8 mouse cellular contexts compared by ENCODE assay signal in the genomic region with DNA sequence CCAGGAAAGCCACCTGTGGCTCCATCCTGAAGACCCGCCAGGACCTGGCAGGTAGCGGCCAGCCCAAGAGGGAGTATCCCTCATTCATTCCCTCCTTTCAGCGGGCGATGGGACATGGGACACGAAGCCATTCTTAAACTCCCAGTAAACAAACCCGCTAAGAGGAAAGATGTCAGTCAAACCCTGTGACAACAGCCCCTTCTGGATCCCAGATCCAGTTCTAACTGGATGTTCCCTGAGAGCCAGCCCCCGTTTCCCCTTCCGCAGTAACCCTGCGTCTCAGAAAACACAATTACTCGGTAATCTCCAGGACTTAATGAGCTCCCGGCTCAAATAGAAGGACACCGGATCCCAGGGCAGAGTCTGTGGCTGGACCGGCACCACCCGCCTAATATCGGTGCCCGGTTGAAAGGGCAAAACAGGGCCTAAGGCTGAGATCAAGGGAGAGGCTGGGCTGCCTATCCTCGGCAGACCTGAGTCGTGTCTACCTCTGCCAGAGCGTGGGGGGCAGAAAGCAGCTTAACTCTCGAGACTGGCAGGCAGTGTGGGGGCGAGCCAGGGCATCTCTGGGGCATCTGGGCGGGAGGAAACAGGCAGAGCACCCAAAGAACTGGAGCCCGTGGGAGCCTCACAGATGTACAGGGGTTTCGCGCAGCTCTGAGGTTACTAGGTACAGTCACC. TPM values are rescaled to one million over a fixed set of nuclear protein-coding genes. Genes with fewer than 3 reads are reported as not detected.
DNase-seq lines count a peak whose midpoint lies in the region; ATAC-seq and TF ChIP-seq lines count a peak whose summit lies in the region.

No protein-coding gene starts in this region.

- H3K36me3 ChIP-seq in spleen, adult 2 months (ENCODE audit: control insufficient read depth, insufficient read depth, low read length): no peaks in the 10 kb centered on the region
- no peaks in the 10 kb centered on the region for H3K36me3 ChIP-seq in hindbrain, embryonic 12.5 days
- no peaks in the 10 kb centered on the region for H3K36me3 ChIP-seq in limb, embryonic 14.5 days (ENCODE audit: control insufficient read depth, insufficient read depth, low read length)
- H3K36me3 ChIP-seq in myocyte (ENCODE audit: control insufficient read depth, insufficient read depth): no peaks in the 10 kb centered on the region

- no peaks in the 10 kb centered on the region for H3K27me3 ChIP-seq in spleen, adult 2 months (ENCODE audit: control insufficient read depth, insufficient read depth, low read length)
- peaks cover 8% of the 10 kb centered on the region for H3K27me3 ChIP-seq in hindbrain, embryonic 12.5 days
- H3K27me3 ChIP-seq in limb, embryonic 14.5 days (ENCODE audit: control insufficient read depth, insufficient read depth, low read length): no peaks in the 10 kb centered on the region; the same call in 1 of the 2 replicates
- no peaks in the 10 kb centered on the region for H3K27me3 ChIP-seq in myocyte (ENCODE audit: control insufficient read depth, insufficient read depth, insufficient read length)

- H3K9ac ChIP-seq in hindbrain, embryonic 12.5 days: peak overlapping the region; percentile 66
- H3K9ac ChIP-seq in limb, embryonic 14.5 days (ENCODE audit: low read depth, low read length, severe bottlenecking): peak overlapping the region; percentile 69

- TF ChIP-seq POLR2A in spleen, adult 2 months (IDR thresholded peaks at IDR 0.05; ENCODE audit: low read depth, low read length): no peak
- TF ChIP-seq POLR2A in limb, embryonic 14.5 days (IDR thresholded peaks at IDR 0.05; ENCODE audit: borderline replicate concordance, extremely low read depth, insufficient read depth, insufficient read length): no peak
- TF ChIP-seq POLR2A in myocyte (IDR thresholded peaks at IDR 0.05; ENCODE audit: insufficient read length, low read depth): no peak

- peak overlapping the region; percentile 7 for H3K27ac ChIP-seq in spleen, adult 2 months (ENCODE audit: insufficient read depth, low read length)
- no peak overlapping the region for H3K27ac ChIP-seq in hindbrain, embryonic 12.5 days
- H3K27ac ChIP-seq in limb, embryonic 14.5 days (replicated peaks; ENCODE audit: low read depth, low read length): no peak overlapping the region

- H3K9me3 ChIP-seq in hindbrain, embryonic 12.5 days (replicated peaks): no peaks in the 10 kb centered on the region
- H3K9me3 ChIP-seq in limb, embryonic 14.5 days (ENCODE audit: control insufficient read depth, low read length): no peaks in the 10 kb centered on the region

- peaks cover 5% of the 10 kb centered on the region for H3K79me2 ChIP-seq in myocyte (ENCODE audit: control insufficient read depth, insufficient read depth)

- ATAC-seq in erythroblast, adult 5-6 weeks (replicated peaks; ENCODE audit: low FRiP score, poor library complexity, severe bottlenecking): peak; percentile 48
- ATAC-seq in hindbrain, embryonic 12.5 days (ENCODE audit: low FRiP score): peak; percentile 35
- ATAC-seq in limb, embryonic 14.5 days (ENCODE audit: low FRiP score, low read depth): no peak

- TF ChIP-seq CTCF in spleen, adult 2 months (IDR thresholded peaks at IDR 0.05; ENCODE audit: extremely low read depth, insufficient read depth, insufficient read length, insufficient replicate concordance): no peak

- peak overlapping the region; percentile 35 for H3ac ChIP-seq in myocyte (ENCODE audit: control insufficient read depth, insufficient read length)

- WGBS in spleen, adult 2 months: 2% methylated on average over 25 of the region's 25 CpGs
- WGBS in hindbrain, embryonic 12.5 days: 1% methylated on average over 25 of the region's 25 CpGs
- WGBS in limb, embryonic 14.5 days: 5% methylated on average over 25 of the region's 25 CpGs

- peak overlapping the region; percentile 89 for H3K4me3 ChIP-seq in spleen, adult 2 months (ENCODE audit: extremely low read depth, insufficient read depth, insufficient read length)
- peak overlapping the region; percentile 53 for H3K4me3 ChIP-seq in hindbrain, embryonic 12.5 days
- peak overlapping the region; percentile 78 for H3K4me3 ChIP-seq in limb, embryonic 14.5 days (replicated peaks; ENCODE audit: low read length)
- peak overlapping the region; percentile 71 for H3K4me3 ChIP-seq in myocyte

- peaks cover 7% of the 10 kb centered on the region; the same call in 1 of the 2 replicates for H3K4me1 ChIP-seq in spleen, adult 2 months (ENCODE audit: control insufficient read depth, insufficient read depth, insufficient read length)
- H3K4me1 ChIP-seq in hindbrain, embryonic 12.5 days: peaks cover 27% of the 10 kb centered on the region
- H3K4me1 ChIP-seq in limb, embryonic 14.5 days (ENCODE audit: control insufficient read depth, insufficient read depth, low read length): peaks cover 20% of the 10 kb centered on the region

- DNase-seq in spleen, adult 2 months (ENCODE audit: low read depth in 1 of 2, low spot score in 2 of 2): no peak
- DNase-seq in spleen, postnatal 36 days (ENCODE audit: low spot score in 2 of 2): no peak
- DNase-seq in limb, embryonic 14.5 days (ENCODE audit: low spot score): no peak
- peak; percentile 55 for DNase-seq in yolk sac, embryonic 10.5 days (ENCODE audit: low spot score)
- DNase-seq in gastrocnemius, adult 18-20 months (ENCODE audit: low spot score): no peak

- peak overlapping the region; percentile 86 for H3K4me2 ChIP-seq in hindbrain, embryonic 12.5 days (replicated peaks)
- H3K4me2 ChIP-seq in limb, embryonic 14.5 days (replicated peaks; ENCODE audit: low read depth, low read length, severe bottlenecking): peak overlapping the region; percentile 89
- H3K4me2 ChIP-seq in myocyte (ENCODE audit: low read depth): peak overlapping the region; percentile 77

TF ChIP-seq in myocyte, 11 proteins besides CTCF, POLR2A, EP300 and RAD21:
- TF ChIP-seq TCF3 (IDR thresholded peaks at IDR 0.05; ENCODE audit: insufficient read length, low read depth) (no peak), POLR2AphosphoS2 (IDR thresholded peaks at IDR 0.05; ENCODE audit: insufficient read length, low read depth) (no peak), MYOG (IDR thresholded peaks at IDR 0.05; ENCODE audit: control insufficient read depth in 1 of 3, insufficient read depth in 1 of 3, insufficient read length in 2 of 3, low read depth in 2 of 3) (no peak), MAX (IDR thresholded peaks at IDR 0.05; ENCODE audit: low read depth) (no peak), SRF (IDR thresholded peaks at IDR 0.05; ENCODE audit: control insufficient read depth, insufficient read length, low read depth) (no peak), REST (IDR thresholded peaks at IDR 0.05; ENCODE audit: insufficient read depth, insufficient read length) (no peak), USF1 (IDR thresholded peaks at IDR 0.05; ENCODE audit: low read depth) (no peak), E2F4 (IDR thresholded peaks at IDR 0.05; ENCODE audit: insufficient read depth) (no peak), TCF12 (IDR thresholded peaks at IDR 0.05; ENCODE audit: insufficient read depth, poor library complexity, severe bottlenecking) (no peak), CEBPB (IDR thresholded peaks at IDR 0.05; ENCODE audit: insufficient read depth, poor library complexity, severe bottlenecking) (no peak), MYOD1 (IDR thresholded peaks at IDR 0.05; ENCODE audit: control insufficient read depth in 1 of 3, insufficient read length in 2 of 3, low read depth in 2 of 3) (no peak)

RNA-seq across cellular contexts. Expression of gene Scarb1, which starts 0.9 kb away (rescaled TPM):
- polyA plus RNA-seq in spleen, adult 2 months (2012; rRNA removed): 76.0 and 93.6 TPM in 2 replicates
- 20.9 and 28.6 TPM in 2 replicates for total RNA-seq in erythroblast, adult 5-6 weeks (2015; ENCODE audit: low replicate concordance)
- total RNA-seq in erythroblast, adult 5-6 weeks (2017; ENCODE audit: low replicate concordance): 13.5 and 16.6 TPM in 2 replicates
- 28.6 and 29.7 TPM in 2 replicates for polyA plus RNA-seq in hindbrain, embryonic 12.5 days (2016; fragmentation: Nextera tagmentation; extraction: Ambion mirVana)
- polyA plus RNA-seq in limb, embryonic 14.5 days (2012; rRNA removed): 67.7 and 85.6 TPM in 2 replicates
- polyA plus RNA-seq in limb, embryonic 14.5 days (2014; fragmentation: Nextera tagmentation; extraction: Ambion mirVana): 40.1 and 43.9 TPM in 2 replicates
- polyA plus RNA-seq in myocyte (2012; fragmentation: generic; extraction: Trizol): 28.6 TPM
- total RNA-seq in gastrocnemius, adult 18-20 months (2021): 10 to 100 TPM; 10.0 to 11.0 TPM

RNA-seq across cellular contexts. Expression of gene Gm10382, which starts 49.1 kb away (rescaled TPM):
- 0.08 and 0.15 TPM in 2 replicates for polyA plus RNA-seq in spleen, adult 2 months (2012; rRNA removed)
- total RNA-seq in erythroblast, adult 5-6 weeks (2015; ENCODE audit: low replicate concordance): not detected in 2 replicates
- 0.43 TPM in 1 of 2 replicates, not detected in the other for total RNA-seq in erythroblast, adult 5-6 weeks (2017; ENCODE audit: low replicate concordance)
- polyA plus RNA-seq in hindbrain, embryonic 12.5 days (2016; fragmentation: Nextera tagmentation; extraction: Ambion mirVana): 0.58 and 0.82 TPM in 2 replicates
- polyA plus RNA-seq in limb, embryonic 14.5 days (2012; rRNA removed): 0.08 and 0.26 TPM in 2 replicates
- 0.17 and 0.45 TPM in 2 replicates for polyA plus RNA-seq in limb, embryonic 14.5 days (2014; fragmentation: Nextera tagmentation; extraction: Ambion mirVana)
- polyA plus RNA-seq in myocyte (2012; fragmentation: generic; extraction: Trizol): 1.9 TPM
- total RNA-seq in gastrocnemius, adult 18-20 months (2021): under 1 TPM in 1 of 2 experiments, not detected in 1; 0.24 TPM

RNA-seq across cellular contexts. Expression of gene Ubc, which starts 50.0 kb away (rescaled TPM):
- polyA plus RNA-seq in spleen, adult 2 months (2012; rRNA removed): 316 and 423 TPM in 2 replicates
- total RNA-seq in erythroblast, adult 5-6 weeks (2015; ENCODE audit: low replicate concordance): 74.2 and 81.7 TPM in 2 replicates
- total RNA-seq in erythroblast, adult 5-6 weeks (2017; ENCODE audit: low replicate concordance): 106 and 132 TPM in 2 replicates
- polyA plus RNA-seq in hindbrain, embryonic 12.5 days (2016; fragmentation: Nextera tagmentation; extraction: Ambion mirVana): 1,117 and 1,167 TPM in 2 replicates
- 643 and 660 TPM in 2 replicates for polyA plus RNA-seq in limb, embryonic 14.5 days (2012; rRNA removed)
- 949 and 1,033 TPM in 2 replicates for polyA plus RNA-seq in limb, embryonic 14.5 days (2014; fragmentation: Nextera tagmentation; extraction: Ambion mirVana)
- polyA plus RNA-seq in myocyte (2012; fragmentation: generic; extraction: Trizol): 878 TPM
- total RNA-seq in gastrocnemius, adult 18-20 months (2021): 1,000 to 10,000 TPM; 1,764 to 2,031 TPM
